Mouse (Mus musculus): ENCODE results near the gene Tbx19.

Tbx19 gene

GRCm38 (mm10) chr1:165114460-165115175 lies 46.0 kb downstream of the Tbx19 start:
- no peak for DNase-seq (ENCODE audit: low read depth, low spot score)

DNA sequence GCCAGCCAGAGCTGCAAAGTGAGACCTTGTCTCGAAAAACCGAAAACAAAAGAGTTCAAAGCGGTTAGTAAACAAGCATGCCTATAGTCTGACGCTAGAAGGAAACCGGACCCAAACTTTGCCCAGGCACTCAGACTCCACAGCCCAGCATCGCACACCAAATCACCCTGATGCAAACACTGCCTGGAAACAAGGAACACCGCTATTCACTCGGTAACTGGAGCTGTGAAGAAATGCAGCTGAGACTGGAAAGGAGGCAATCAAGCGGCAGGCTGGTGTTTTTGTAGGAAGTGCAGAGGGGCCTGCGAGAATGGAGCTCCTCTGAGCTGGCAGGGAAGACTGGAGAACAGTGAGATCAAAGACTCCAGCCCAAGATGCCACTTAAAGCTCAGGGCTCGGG lies 46.9 kb downstream of the Tbx19 start:
- no peak for DNase-seq (ENCODE audit: low read depth, low spot score)

GRCm38 (mm10) chr1:165110659-165111058 lies 49.9 kb downstream of the Tbx19 start:
- no peak for DNase-seq (ENCODE audit: low read depth, low spot score)

DNA sequence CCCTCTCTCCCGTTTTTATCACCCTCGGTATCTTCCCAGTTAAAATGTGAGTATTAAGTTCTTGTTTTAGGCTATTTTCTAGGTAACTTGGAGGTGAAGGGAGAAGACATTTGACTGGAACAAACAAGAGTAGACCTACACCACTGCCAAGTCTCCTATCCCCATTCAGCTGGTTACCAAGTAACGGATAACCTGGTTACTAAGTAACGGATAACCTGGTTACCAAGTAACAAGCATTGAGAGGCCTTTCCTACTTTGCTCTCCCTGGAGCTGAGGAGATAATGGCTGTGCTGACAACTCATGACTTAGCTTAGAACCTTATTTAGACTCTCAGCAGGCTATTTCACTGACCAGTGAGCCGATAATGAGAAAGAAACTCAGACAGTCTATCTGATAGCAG lies 51.4 kb downstream of the Tbx19 start:
- no peak for DNase-seq (ENCODE audit: low read depth, low spot score)

DNA sequence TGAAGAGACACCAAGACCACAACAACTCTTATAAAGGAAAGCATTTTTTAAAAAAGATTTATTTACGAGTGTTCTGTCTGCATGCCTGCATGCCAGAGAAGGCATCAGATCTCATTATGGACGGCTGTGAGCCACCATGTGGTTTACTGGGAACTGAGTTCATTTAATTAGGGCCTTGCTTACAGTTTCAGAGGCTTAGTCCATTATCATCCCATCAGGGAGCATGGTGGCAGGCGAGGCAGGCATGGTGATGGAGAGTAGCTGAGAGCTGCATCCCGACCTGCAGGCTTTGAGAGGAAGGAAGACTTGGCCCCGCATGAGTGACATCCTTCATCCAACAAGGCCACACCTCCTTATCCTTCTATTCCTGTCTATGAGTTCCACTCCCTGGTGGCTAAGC lies 52.1 kb downstream of the Tbx19 start:
- no peak for DNase-seq (ENCODE audit: low read depth, low spot score)

DNA sequence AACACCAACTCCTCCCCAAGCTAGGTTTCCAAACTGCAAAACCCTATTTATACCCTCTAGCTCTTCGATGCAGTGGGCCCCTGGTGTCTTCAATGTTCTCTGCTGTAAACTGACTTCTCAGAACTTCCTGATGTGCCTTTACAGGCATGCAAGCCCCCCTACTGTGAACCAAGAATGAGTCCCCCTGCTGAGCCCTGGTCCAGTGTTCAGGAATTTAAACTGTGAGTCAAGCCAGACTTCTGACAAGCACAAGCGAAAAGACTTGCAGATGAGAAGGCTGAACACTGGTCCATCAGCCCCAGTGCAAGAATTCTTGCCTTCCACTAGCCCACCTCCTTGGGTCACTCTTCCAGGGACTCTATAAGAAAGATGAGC lies 54.6 kb downstream of the Tbx19 start:
- no peak for DNase-seq (ENCODE audit: low read depth, low spot score)

DNA sequence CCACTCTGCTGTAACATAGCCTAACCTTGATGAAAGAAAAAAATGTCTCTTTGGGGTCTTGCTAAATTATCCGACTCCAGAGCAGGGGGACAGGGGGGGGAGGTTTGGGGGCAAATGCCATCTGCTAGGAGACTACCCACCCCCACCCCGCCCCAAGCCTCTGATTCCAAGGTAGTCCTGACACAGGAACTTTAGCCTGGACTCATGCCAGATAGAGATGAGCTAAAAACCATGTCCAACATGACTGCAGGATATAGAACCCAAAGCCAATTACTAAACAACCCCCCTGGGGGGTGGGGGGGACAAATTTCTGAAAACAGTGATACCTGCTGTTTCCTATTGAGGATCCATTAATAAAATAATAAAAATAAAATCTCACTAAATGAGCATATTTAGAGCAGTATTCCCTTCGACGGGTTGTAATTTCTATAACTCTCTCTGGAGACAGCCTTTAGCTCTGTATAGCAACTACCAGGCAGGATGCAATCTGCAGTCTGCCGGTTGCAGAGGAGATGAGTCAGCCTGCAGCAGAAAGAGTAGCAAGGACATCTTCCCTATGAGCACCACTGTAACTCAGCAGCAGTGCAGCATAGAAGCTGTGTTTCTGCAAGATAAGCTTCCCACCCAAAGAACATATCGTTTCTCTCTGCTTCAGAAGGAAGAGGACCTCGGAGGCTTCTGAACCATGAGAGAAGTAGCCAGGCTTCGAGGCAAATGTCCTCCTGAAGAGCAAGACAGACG lies 55.1 kb downstream of the Tbx19 start:
- no peak for DNase-seq (ENCODE audit: low read depth, low spot score)

DNA sequence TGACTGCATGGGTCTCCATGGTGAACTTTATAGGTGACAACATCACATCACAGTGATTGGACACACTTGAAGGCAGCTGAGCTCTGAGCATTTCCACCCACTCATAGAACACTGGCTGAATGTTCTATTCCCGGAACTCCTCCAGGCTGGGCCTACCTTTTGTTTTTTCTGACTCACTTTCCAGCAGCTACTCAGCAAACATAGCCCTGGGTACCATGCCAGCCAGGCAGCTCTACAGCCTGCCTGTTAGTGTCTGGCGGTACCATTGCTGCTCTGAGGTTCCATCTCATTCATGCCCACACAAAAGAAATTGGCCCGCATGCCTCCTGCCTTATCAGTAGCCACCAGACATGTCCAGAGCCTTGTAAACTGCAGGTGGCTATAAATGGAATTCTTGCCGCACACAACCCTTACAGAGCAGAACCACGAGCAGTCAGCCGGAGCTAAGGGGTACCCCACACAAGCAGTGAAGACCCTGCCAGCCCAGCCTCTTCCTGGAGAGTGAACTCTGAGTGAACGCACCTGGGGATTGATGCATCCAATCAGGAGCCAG lies 55.8 kb downstream of the Tbx19 start:
- DNase-seq (ENCODE audit: low read depth, low spot score), result no peak

DNA sequence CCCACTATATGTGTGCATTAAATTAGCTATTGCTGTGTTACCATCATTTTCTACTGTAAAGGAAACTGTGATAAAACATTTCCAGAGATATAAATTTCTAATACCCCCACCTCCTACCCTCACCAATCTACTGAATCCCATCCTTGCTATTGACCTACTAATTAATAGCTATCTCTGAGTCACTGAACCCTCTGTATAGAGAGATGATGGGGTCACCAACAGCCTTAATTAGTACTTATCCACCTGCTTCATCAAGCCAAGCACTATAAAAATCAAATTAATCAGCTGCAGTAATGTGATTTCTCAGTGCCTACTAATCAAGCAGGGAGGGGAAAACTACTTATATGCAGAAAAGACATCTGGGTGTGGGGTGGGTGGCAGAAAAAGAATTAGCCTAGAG lies 61.0 kb downstream of the Tbx19 start:
- no peak for DNase-seq (ENCODE audit: low read depth, low spot score)

- no peak for DNase-seq (ENCODE audit: low read depth, low spot score)
These were observed 65.7 kb downstream of the Tbx19 start for GRCm38 (mm10) chr1:165094871-165095270.

- no peak for DNase-seq (ENCODE audit: low read depth, low spot score)
These were observed 68.9 kb downstream of the Tbx19 start for GRCm38 (mm10) chr1:165091721-165092120.

DNA sequence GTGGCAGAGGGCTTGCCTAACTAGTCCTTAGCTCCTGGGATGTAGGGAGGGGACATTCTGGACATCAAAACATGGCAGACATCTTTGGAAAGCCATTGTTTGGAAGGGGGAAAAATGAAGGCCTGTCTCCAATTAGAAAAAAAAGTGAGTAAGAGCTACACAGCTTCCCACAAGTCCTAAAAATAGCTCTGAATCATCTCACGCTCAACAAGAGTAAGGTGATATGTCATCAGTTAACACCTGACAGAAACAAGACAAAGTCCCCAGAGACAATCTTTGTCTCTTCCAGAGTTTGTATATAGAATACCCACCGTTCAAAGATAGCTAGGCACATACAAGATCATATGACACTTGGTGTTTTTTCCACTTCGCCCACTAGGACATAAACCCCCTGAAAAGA lies 71.0 kb downstream of the Tbx19 start:
- no peak for DNase-seq (ENCODE audit: low read depth, low spot score)
